Mouse (Mus musculus): ENCODE results near the gene Khnyn. TPM values are rescaled to one million over a fixed set of nuclear protein-coding genes. Genes with fewer than 3 reads are reported as not detected.

The Khnyn gene
- polyA plus RNA-seq, 1 experiment from 2014 or later = 25.5 TPM

DNA sequence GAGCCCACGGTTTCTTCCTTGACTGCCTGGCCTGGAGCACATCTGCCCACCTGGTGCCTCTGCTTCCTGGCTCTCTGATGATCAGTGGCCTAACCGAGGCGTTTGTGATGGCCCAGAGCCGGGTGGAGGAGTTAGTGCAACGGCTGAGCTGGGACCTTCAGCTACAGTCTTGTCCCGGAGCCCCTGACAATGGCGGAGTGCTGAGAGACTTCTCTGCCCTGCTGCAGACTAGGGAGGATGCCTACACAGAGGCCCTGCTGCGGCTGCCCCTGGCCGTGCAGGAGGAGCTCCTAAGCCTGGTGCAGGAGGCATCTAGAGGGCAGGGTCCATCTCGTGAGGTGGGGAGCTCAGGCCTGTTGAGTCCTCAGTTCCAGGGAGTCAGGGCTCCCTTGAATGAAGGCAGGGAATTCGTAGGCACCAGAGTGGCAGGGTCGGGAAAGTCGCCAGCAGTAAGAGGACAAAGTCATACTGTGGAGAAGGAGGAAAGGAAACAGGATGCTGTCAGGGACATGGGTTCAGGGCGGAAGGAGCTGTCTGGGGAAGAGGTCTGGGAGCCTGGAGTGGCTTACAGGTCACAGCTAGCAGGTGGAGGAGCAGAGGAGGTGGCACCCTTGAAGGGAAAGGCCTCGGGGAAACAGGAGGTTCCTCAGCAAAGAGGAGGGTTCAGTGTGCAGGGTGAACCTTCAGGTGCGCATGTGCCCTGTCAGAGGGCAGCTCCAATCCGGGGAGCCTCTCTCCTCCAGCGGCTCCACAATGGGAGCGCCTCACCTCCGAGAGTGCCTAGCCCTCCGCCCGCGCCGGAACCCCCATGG lies 2.0 kb downstream of the Khnyn start:
- peak overlapping the region; percentile 84 for H3K4me2 ChIP-seq (replicated peaks)

DNA sequence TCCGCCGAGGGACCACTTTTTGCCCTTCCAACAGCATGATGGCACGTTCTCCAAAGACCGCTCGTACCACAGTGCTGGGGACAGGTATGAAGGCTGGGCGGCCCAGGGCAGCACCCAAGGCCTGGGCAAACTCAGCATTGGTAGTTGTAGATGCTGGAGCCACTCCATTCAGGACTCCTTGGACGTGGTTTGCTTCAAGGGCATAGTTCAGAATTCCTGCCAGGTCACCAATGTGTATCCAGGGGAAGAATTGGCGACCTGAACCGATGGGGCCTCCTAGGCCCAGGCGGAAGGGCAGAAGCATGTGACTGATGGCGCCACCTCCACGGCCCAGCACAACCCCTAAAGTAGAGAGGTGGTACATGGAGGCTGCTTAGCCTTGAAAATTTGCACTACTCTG lies 12.9 kb downstream of the Khnyn start:
- Histone ChIP-seq H3K4me3 (no peak overlapping the region), H3K4me2 (replicated peaks) (no peak overlapping the region), H3K9me3 (no peaks in the 10 kb centered on the region), H3K27ac (no peak overlapping the region), H3K27me3 (no peaks in the 10 kb centered on the region), H3K4me1 (peaks cover 20% of the 10 kb centered on the region), H3K36me3 (peaks cover 55% of the 10 kb centered on the region), H3K9ac (no peak overlapping the region)
- WGBS = 92% methylated on average over 12 of the region's 12 CpGs
- ATAC-seq (ENCODE audit: low FRiP score, low read depth) = no peak

More for the DNA sequence above, 2.0 kb downstream of the Khnyn start:
- H3K9me3 ChIP-seq = no peaks in the 10 kb centered on the region
- H3K4me1 ChIP-seq = peaks cover 34% of the 10 kb centered on the region
- WGBS = 83% methylated on average over 24 of the region's 24 CpGs
- H3K4me3 ChIP-seq = peak overlapping the region; percentile 80
- H3K27ac ChIP-seq = no peak overlapping the region
- H3K9ac ChIP-seq = peak overlapping the region; percentile 86
- H3K36me3 ChIP-seq = peaks cover 56% of the 10 kb centered on the region
- ATAC-seq (ENCODE audit: low FRiP score, low read depth) = no peak
- no peaks in the 10 kb centered on the region for H3K27me3 ChIP-seq

DNA sequence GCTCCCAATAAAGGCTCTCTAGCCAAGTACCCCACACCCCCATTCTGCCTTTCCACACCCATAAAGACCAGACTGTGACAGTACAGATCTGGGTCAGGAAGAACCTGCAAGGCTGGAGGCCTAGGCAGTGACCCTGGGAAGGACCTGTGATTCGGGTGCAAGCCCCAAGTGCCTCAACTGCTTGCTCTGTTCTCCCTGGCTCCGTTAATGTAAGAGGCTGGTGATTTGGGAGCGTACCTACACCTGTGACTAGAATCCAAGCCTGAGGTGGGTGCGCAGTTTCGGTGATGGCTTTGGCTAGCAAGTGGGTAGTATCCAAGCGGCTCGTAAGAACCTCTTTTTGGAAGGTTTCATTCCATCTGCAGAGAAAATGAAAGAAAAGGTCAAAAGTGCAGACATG lies 14.2 kb downstream of the Khnyn start:
- peak overlapping the region; percentile 88 for H3K4me2 ChIP-seq (replicated peaks)
- H3K4me3 ChIP-seq = peak overlapping the region; percentile 62
- H3K9ac ChIP-seq = peak overlapping the region; percentile 85
- no peaks in the 10 kb centered on the region for H3K27me3 ChIP-seq
- 88% methylated on average over 7 of the region's 7 CpGs for WGBS
- peaks cover 20% of the 10 kb centered on the region for H3K4me1 ChIP-seq
- H3K36me3 ChIP-seq = peaks cover 45% of the 10 kb centered on the region
- H3K9me3 ChIP-seq = no peaks in the 10 kb centered on the region
- H3K27ac ChIP-seq = peak overlapping the region; percentile 85; the same call in 1 of the 2 replicates
- no peak for ATAC-seq (ENCODE audit: low FRiP score, low read depth)

DNA sequence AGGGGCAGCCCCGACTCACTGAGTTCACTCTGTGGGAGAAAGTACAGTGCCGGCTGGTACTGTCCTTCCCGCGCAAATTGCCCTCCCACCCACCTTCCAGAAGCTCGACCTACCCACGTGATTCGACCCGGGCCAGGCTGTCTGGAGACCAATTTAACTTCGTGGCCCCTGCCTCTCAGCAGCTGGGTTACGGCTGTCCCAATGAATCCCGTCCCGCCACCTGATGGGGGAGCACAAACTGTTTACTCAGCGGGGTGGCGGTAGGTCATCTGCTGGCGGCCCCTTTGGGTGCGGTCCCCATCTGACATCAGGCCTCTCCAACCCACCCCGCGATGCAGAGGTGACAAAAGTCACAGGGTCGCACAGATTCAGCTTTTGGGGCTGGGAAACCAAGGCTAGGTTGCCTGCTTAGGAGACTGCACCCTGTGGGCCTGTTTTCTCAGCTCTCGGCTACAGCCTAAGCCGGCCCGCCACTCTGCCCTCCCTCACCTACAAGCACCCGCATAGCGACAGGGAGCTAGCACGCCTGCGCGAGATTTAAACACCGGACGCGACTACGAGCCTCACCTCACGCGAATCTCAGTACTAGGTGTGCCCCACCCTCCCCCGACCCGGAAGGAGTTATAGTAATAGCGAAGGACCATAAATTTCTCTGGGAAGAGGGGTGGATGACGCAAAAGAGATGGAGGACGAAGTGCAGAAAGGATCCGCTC lies 15.1 kb downstream of the Khnyn start, which contains the start of gene Sdr39u1:
TSS of gene Sdr39u1 (minus strand) at position 593 of the 713 bp plus-strand sequence.
- WGBS = under 1% methylated on average over 39 of the region's 39 CpGs
- H3K4me1 ChIP-seq = peaks cover 20% of the 10 kb centered on the region
- peak; percentile 94 for ATAC-seq (ENCODE audit: low FRiP score, low read depth)

DNA sequence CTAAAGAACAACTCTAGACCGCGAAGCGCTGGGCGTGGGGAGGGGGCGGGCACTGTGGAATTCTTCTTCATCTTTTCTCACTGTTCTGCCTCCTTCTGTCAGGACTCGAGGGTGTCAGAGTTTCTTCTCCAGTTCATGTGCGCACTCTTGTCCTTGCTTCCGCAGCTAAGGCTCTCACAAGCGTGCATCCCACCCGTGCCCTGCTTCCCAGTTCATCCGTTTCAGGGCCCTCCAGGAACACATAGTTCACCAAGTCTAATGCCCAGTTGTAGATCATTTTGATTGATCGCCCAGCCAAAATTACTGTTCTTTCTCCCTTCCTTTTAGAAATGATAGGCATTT lies 15.6 kb downstream of the Khnyn start:
- Histone ChIP-seq H3K4me2 (replicated peaks) (peak overlapping the region; percentile 88), H3K9ac (peak overlapping the region; percentile 85), H3K4me1 (peaks cover 20% of the 10 kb centered on the region), H3K4me3 (peak overlapping the region; percentile 62), H3K9me3 (no peaks in the 10 kb centered on the region), H3K27me3 (no peaks in the 10 kb centered on the region), H3K36me3 (peaks cover 31% of the 10 kb centered on the region), H3K27ac (peak overlapping the region; percentile 85)
- 6% methylated on average over 12 of the region's 12 CpGs for WGBS
- peak; percentile 28; the same call in 1 of the 2 replicates for ATAC-seq (ENCODE audit: low FRiP score, low read depth)

More for the DNA sequence above, 15.1 kb downstream of the Khnyn start, which contains the start of gene Sdr39u1:
- Histone ChIP-seq H3K27ac (peak within 1 kb of the TSS; percentile 85), H3K9ac (peak within 1 kb of the TSS; percentile 85), H3K4me3 (peak within 1 kb of the TSS; percentile 62), H3K9me3 (no peaks in the 10 kb centered on the region), H3K36me3 (peaks cover 36% of the 10 kb centered on the region), H3K27me3 (no peaks in the 10 kb centered on the region), H3K4me2 (replicated peaks) (peak within 1 kb of the TSS; percentile 88)

DNA sequence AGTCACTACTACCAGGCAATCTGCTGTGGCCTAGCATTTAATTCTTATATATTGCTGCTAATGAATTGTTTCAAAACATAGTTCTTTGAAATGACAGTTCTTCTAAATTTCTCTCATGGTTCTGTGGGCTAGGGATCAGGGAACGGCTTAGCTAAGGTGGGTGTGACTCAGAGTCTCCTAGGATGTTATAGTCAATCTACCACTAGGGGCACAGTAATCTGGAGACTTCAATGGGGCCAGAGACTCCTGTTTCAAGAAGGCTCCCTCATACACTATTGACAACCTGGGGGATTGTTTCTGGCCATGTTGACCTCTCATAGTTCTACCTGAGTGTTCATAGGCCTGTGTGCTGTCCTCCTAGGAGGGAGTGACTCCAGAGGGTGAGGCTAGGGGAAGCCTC lies 20.8 kb downstream of the Khnyn start:
- Histone ChIP-seq H3K4me1 (peaks cover 9% of the 10 kb centered on the region), H3K9me3 (no peaks in the 10 kb centered on the region), H3K9ac (no peak overlapping the region), H3K36me3 (no peaks in the 10 kb centered on the region), H3K27me3 (no peaks in the 10 kb centered on the region), H3K4me2 (replicated peaks) (no peak overlapping the region), H3K4me3 (no peak overlapping the region), H3K27ac (no peak overlapping the region)
- ATAC-seq (ENCODE audit: low FRiP score, low read depth) = no peak
- 31% methylated on average over 1 of the region's 1 CpGs for WGBS

DNA sequence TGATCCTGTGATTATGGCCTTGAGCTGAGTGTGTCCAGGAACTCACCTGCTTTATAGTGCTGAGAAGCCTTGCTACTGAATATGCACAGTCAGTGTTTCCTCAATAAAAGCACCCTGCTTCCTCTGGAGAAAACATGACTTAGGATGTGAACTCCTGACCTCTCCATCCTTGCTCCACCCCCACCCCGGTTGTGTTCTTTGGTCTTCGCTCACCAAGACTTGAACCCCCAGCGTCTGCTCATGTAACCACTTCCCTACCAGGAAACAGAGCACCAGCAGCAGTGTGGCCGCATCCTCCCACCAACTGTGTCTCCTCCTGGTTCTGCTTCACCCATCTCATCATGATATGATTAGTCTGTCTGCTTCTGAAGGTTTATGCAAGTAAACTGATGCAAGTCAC lies 28.7 kb downstream of the Khnyn start:
- Histone ChIP-seq H3K36me3 (no peaks in the 10 kb centered on the region), H3K4me1 (peaks cover 4% of the 10 kb centered on the region; the same call in 1 of the 2 replicates), H3K27me3 (no peaks in the 10 kb centered on the region), H3K4me2 (replicated peaks) (no peak overlapping the region), H3K4me3 (no peak overlapping the region), H3K27ac (no peak overlapping the region), H3K9ac (no peak overlapping the region), H3K9me3 (no peaks in the 10 kb centered on the region)
- ATAC-seq (ENCODE audit: low FRiP score, low read depth) = no peak
- WGBS = 24% methylated on average over 4 of the region's 4 CpGs

DNA sequence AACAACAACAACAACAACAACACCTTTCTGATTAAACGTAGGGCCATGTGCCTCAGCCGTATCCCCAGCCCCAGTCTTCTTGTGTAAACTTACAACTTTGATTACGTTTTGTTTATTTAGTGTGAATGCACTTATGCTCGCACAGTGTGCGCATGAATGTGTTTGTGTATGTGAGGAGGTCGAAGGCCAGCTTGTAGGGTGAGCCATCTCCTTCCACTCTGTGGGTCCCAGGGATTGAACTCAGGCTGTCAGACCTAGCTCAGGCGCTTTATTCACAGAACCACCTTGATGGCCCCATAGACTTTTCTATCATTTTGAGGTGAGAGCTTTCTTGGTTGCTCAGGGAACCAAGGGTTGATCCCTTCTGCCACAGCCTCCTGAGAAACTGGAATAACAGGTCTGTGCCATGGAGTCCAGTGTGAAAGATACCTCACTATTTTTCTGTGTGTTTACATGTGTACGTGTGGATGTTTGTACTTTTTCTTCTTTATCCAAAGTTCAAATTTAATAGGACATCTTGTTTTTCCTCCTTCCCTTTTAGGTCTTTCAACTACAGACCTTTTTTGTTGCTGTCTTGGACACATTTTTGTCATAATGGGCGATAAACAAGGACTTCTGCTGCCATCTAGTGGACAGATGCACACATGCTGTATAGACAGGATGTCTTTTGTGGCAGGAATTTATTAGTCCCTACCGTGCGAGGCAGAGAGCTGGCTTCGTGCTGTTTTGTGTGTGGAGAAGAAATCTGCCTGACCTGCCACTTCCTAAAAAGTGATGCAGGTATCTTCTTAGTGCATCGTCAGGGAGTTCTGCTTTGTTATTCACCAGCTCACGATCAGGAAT lies 33.7 kb downstream of the Khnyn start:
- ATAC-seq (ENCODE audit: low FRiP score, low read depth) = peak; percentile 85
- Histone ChIP-seq H3K4me3 (no peak overlapping the region), H3K4me1 (peaks cover 2% of the 10 kb centered on the region; the same call in 1 of the 2 replicates), H3K27me3 (no peaks in the 10 kb centered on the region), H3K9ac (no peak overlapping the region), H3K4me2 (replicated peaks) (peak overlapping the region; percentile 45), H3K9me3 (no peaks in the 10 kb centered on the region), H3K27ac (no peak overlapping the region), H3K36me3 (no peaks in the 10 kb centered on the region)
- 38% methylated on average over 14 of the region's 14 CpGs for WGBS

DNA sequence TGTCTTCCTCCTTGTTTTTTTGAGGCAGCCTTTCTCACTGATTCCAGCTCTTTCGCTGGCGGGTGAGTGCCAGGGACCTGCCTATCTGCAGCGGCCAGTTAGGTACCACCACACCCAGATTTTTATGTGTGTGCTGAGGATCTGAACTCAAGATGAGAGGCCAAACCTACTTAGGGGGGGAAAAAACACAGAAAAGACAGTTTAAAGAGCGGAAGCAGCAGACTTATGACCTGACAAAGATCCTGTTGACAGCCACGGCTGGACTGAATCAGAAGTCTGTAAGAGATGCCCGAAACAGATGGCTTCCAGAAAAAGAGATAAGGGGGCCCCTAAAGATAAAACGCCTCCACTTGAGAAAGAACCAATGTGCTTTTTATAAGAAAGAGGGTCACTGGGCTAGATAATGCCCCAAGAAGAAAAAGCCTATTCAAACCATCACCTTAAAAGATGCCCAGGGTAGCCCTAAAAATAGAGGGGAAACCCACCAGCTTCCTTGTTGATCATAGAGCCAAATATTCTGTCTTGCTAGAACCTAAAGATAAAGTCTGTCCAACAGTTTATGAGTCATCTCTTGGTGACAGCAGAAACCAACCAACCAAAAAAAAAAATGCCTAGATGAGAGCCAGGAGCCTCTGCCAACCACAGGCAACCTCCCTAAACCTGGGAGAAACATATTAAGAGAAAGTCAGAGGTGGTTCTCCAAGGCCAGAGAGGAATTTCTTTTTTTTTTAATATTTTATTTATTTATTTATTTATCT lies 37.9 kb downstream of the Khnyn start:
- 21% methylated on average over 7 of the region's 7 CpGs for WGBS
- H3K27ac ChIP-seq = no peak overlapping the region
- no peak overlapping the region for H3K9ac ChIP-seq
- no peaks in the 10 kb centered on the region for H3K9me3 ChIP-seq
- no peaks in the 10 kb centered on the region for H3K27me3 ChIP-seq
- no peak overlapping the region for H3K4me3 ChIP-seq
- no peak overlapping the region for H3K4me2 ChIP-seq (replicated peaks)
- no peaks in the 10 kb centered on the region for H3K36me3 ChIP-seq
- no peaks in the 10 kb centered on the region for H3K4me1 ChIP-seq
- no peak for ATAC-seq (ENCODE audit: low FRiP score, low read depth)

DNA sequence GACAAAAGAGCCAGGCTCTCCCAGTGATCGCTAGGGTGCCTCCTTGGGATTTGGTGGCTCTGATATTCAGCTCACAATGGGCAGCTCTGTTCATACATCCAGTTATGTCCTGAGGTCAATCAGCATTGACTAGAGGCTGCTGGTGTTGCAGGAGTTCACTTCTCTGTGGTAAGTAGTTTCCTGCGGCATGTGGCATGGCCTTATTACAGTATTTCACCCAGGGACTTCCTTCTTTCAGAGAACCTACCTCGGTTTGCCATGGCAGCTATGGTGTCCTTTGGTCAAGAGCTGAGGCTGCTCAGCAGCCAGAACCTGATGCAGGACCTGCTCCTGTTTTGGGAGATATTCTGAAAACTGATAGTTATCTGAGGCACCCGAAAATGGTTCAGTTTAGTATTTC lies 42.1 kb downstream of the Khnyn start:
- H3K9me3 ChIP-seq = no peaks in the 10 kb centered on the region
- H3K27ac ChIP-seq = no peak overlapping the region
- no peaks in the 10 kb centered on the region for H3K36me3 ChIP-seq
- no peak overlapping the region for H3K4me3 ChIP-seq
- no peak for ATAC-seq (ENCODE audit: low FRiP score, low read depth)
- H3K9ac ChIP-seq = no peak overlapping the region
- no peaks in the 10 kb centered on the region for H3K27me3 ChIP-seq
- no peak overlapping the region for H3K4me2 ChIP-seq (replicated peaks)
- 87% methylated on average over 4 of the region's 4 CpGs for WGBS
- H3K4me1 ChIP-seq = peaks cover 7% of the 10 kb centered on the region

DNA sequence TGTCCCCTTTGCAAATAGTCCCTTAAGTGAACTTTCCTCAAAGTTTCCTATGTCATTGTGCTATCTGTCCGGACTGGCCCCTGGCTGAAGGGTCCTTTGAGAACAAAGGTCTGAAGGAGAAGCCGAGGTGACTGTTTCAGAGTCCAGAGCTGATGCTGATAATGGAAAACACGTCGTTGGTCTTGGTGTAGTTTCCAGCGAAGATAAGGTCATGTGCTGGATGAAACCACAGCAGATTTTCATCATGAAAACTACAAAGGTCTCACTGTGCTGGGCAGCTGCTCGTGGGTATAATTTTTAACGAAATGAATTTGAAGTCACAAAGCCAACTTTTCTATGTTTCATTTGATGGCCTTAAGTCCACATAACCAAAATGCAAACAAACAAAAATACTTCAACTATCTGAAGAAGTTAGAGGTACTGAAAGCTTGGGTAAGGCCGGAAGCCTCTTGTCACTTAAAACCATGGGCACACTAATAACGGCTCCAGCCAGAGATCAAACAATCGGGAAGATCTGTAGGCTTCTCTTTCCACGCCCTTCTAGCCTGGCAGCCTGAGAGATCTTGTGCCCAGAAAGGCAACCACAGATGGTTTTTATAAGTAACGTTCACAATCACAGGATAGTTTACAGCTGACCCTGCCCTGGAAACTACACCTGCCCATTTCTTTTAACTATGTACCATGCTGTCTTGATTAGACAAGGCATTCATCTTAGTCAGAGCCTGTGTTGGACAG lies 44.7 kb downstream of the Khnyn start:
- Histone ChIP-seq H3K4me1 (peaks cover 17% of the 10 kb centered on the region), H3K4me3 (no peak overlapping the region), H3K9me3 (no peaks in the 10 kb centered on the region), H3K36me3 (no peaks in the 10 kb centered on the region), H3K4me2 (replicated peaks) (no peak overlapping the region), H3K27me3 (no peaks in the 10 kb centered on the region), H3K9ac (no peak overlapping the region), H3K27ac (no peak overlapping the region)
- 32% methylated on average over 12 of the region's 12 CpGs for WGBS
- ATAC-seq (ENCODE audit: low FRiP score, low read depth) = no peak
